Mouse (Mus musculus) spleen, postnatal 10 days (tissue): ENCODE data around the gene Tfeb.

Experiments
- DNase-seq, 2 experiments: peaks; one replicate each; pipeline ENCODE4 v3.0.0; 2021 to 2022; ENCODE audit warnings: low spot score in 2 of 2

The Tfeb gene

DNA sequence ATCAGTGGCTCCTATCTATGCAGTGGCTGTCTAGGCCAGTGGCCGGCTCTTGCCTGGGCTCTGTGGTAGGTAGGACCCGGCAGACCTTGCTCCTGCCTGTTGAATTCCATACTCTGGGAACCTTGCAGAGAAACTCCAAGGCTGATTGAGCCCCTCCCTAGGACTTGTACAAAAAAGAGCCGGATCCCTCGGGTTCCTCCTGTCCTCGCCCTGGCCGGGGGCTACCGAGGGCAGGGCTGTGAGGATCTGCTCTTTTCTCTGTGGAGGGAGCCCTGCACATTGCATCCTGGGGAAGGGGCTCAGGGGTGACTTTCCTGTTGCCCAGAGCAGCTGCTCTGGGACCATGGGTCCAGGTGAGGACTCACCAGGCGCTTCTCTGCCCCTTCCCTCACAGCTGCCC is 50.8 kb downstream of the Tfeb start:
- DNase-seq: no peak

DNA sequence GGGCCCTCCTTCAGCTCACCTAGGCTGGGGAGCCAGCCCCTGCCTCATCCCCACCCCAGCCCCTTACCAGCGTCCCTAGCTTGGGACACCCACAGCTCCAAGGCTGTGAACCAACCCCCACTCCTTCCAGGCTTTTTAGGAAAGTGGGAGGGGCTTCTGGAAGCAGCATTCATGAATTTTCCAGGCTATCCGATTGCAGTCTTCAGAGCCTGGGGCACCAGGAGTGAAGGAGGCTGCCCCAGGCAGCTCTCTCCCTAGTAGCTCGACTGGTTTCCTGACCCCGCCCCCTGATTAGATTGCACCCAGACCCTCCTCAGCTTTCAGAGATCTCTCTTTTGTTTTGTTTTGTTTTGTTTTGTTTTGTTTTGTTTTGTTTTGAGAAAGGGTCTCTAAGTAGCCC is 51.5 kb downstream of the Tfeb start:
- DNase-seq: no peak

DNA sequence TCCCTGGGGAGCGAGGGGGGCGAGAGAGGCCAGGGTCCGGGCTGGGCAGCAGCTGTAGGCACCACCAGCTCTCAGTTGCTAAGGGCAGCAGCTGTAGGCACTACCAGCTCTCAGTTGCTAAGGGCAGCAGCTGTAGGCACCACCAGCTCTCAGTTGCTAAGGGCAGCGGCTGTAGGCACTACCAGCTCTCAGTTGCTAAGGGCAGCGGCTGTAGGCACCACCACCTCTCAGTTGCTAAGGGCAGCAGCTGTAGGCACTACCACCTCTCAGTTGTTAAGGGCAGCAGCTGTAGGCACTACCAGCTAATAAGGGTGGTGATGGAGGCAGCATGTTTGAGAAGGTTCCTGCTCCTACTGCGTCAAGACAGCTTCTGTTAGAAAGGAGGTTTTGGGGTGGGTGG is 52.2 kb downstream of the Tfeb start:
- DNase-seq: no peak

DNA sequence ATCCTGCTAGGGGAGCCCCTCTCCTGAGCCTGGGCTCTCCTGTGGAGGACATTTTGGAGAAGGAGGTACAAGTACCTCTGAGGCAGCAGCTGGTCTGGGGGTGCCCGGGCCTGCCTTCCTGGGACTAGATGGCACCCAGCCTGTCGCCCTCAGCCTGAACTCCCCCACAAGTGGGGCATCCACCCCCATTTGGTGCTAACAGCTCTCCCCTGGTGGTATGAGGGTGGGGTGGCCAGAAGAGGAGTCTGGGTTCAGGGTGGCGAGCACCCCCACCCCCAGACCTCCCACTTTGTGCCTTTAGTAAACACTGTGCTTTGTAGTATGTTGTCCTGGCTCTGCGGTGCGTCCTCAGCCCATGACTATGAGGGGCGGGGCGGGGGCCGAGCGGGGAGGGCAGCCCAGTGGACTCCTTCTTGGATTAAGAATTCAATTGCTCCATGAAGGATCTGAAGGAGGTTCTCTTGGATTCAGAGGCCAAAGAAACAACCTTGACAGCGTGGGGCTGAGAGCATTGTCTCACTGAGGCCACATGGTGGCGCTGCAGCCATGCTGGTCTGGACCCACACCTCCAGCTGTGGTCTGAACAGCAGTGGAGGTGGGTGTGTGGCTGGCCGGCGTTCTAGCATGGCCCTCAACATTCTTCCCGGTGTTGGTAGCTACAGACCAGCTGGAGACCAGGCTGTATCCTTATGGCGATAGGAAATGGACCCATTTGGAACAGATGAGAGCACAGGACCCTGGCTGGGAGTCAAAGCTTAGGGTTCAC is 55.5 kb downstream of the Tfeb start:
- peak; percentile 46 to 72 for DNase-seq

DNA sequence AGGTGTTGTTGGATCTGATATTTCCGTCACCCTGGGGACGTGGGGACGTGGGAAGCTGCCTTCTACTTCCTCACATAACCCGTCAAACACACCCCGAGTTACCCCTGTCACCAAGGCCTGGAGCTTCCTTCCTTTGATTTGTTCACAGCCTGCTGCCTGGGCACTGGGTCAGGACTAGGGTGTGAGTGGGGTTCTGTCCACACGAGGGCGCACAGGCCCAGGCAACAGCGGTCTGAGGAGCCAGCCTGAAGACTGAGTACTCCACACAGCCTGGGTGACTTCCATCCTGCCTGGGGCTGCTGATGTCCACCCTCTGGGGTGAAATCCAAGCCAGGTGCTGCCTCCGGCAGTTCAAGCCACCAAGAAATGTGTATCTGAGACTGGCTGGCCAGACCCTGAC is 56.5 kb downstream of the Tfeb start:
- peak; percentile 71 to 86 for DNase-seq

DNA sequence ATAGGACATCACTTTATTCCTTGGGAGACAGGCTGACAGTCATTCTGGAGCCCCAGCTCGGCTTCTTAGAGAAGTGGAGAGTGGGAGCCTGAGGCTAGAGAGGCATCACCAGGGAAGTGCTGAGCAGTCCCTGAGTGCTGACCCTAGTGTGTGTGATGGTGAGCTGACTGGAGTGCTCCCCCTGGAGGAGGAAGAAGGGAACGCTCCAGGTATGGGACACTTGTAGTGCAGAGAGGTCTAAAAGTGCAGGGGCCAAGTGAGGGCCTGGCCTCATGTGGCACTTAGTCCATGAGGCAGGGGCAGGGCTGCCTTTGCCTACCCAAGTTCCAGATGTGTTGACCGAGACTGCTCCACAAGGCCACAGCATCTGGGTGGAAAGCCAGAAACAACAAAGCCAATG is 58.6 kb downstream of the Tfeb start:
- peak; percentile 48 to 77 for DNase-seq

DNA sequence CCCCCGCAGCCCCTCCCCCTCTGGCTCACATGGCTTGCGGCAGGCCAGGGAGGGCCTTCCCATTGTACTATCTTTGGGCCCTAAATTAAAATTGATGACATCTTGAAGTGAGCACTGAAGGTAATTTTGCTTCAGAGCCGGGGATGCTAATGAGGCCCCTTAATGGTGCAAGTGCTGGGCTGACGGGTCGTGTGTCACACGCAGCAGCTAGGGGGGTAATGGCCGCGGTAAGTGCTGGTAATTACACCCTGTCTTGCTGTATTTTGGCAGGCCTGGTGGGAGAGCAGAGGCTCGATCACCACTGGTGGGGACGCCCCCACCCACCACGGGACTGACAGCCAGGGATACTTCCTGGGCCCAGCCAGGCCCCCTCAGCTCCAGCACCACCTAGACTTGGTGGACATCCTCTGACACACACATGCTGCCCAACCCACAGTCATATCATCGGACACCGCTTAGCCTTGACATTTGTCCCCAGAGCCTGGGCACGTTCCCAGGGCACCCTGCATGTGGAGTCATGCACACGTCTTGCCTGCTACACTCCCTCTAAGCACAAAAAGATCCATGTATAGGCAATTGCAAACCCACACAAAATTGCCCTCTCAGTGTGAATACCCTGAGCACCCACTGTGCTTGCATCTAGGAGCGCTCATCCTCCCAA is 59.5 kb downstream of the Tfeb start:
- no peak for DNase-seq

DNA sequence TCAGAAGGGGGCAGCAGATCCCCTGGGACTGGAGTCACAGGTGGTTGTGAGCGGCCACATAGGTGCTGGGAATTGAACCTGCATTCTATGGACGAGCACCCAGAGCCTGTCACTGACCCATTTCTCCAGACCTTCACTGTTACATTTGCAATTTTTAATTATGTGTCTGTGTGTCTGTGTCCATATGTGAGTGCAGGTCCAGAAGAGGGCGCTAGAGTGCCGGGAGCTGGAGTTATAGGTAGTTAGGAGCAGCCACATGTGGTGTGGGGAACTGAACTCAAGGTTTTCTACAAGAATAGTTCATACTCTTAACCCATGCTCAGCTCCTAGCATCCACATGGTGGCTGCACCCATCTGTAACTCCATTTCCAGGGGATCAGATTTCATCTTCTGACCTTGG is 60.1 kb downstream of the Tfeb start:
- DNase-seq: peak in 1 of 2 experiments; percentile 56

DNA sequence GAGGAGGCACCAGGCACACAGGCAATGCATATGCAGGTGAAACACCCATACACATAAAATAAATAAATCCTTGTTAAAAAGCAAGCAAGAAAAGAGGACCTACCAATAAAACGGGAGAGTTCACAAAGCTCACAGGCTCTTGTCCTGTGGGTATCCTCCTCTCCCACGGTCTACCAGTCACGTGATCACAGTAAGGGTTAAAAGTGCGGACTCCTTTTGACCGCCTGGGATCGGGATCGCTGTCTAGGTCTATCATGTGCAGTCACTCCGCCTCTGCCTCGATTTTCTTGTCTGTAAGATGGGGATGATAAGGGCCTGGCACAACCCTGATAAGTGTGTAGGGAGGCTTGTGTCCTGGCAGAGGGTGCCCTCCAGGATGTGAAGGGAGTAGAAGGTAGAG is 60.6 kb downstream of the Tfeb start:
- no peak for DNase-seq

DNA sequence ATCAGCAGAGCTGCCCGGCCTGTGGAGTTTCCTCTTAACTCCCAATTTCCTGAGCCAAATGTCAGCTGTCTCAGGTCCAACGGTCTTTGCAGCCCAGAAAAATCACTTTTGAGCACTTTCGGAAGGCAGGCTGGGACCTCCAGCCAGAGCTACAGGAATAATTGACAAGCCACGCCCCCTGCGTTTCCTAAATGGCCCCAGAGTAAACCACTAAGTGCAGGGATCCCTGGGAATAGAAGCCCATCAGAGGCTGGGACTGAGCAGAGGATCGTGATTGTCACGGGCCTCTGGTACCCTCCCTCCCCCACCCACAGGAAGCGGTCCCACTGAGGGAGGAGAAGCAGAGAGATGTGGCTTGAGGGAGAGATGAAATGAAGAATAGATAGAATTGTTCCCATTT is 66.0 kb downstream of the Tfeb start:
- no peak for DNase-seq

DNA sequence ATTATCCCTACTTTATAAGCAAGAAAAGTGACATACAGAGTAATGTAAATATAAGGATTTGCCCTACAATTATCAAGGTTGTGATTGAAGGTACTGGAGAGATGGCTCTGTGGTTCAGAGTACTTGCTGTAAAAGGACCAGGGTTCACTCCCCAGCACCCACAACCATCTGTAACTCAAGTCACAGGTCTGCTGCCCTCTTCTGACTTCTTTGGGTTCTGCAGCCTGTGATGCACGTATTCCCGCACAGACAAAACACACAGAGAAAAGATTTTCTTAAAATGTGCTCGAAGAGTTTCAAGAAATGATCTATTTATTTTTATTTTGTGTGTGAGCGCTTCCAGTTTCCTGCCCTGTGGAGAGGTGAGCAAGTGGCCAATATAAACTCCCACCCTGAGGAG is 66.8 kb downstream of the Tfeb start:
- DNase-seq: no peak

DNA sequence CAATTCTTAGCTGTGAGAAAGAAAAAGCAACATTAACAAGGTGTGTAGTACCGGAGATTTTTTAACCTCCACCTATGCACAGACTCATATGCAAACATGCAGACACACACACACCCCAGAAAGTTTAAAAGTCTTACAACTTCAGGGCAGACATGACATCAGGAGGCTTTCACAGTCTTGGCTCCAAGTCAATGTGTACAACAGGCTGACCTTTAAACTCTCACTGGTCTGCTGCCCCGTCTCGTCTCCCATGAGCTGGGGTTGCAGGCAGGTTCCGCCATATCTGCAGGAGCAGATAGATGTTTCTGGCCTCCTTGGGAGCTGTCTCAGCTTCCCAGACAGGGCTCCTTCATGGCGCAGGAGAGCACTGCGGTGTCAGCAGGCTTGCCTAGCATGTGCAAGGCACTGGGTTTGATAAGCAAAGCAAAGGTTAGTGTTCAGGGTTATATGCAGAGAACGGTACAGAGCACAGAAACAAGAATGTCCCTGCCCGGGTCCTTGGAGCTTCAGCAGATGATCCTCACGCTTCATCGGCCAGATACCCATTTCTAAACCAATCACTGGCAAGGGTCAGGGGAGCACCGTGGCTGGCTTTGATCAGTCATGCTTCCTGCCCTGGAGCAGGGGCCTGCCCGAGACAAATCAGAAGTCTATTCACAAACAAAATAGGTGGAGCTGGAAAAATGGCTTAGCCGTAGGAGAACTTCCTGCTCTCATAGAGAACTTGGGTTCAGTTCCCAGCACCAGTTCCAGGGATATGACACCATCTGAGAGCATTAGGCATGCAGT is 68.4 kb downstream of the Tfeb start:
- DNase-seq: no peak

DNA sequence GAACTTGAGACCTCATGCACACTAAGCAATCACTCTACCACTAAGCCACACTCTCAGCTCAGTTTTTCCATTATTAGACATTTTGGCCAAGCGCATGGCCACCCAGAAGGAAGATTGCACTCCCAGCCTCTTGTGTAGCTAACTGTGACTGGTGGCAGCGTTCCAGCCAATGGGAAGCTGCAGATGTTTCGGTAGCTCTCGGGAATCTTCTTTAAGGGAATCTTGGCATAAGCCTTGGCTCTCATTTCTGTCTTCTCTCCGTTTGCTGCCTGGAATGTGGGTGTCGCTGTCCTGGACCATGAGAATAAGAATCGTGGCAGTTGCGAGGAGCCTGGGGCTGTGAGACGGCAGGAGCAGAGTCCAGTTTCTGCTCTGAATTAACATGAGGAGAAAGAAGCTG is 69.4 kb downstream of the Tfeb start:
- DNase-seq: no peak

DNA sequence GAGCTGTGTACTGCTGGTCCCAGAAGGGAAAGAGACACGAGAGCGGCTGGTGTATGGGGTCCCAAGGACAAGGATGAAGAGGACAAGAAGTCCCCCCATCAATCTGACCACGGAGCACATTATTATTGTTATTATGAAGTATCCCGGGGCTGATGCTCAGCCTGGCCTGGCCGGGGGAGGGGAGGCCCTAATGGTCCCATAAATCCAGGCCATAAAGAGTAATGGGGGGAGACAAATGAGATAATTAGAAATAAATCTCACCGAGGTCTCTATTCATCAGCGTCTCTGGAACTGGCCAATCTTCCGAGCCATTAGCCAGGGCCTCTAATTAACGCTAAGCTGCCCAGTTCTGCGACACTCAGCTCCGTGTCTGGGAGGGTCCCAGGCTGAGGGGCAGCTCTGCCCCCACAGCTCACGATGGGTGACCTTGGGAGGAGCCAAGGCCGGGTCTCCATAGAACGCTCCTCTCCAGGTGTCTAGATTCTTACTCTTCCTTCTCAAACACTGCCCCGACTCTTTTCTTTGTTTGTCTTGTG is 74.5 kb downstream of the Tfeb start:
- no peak for DNase-seq

DNA sequence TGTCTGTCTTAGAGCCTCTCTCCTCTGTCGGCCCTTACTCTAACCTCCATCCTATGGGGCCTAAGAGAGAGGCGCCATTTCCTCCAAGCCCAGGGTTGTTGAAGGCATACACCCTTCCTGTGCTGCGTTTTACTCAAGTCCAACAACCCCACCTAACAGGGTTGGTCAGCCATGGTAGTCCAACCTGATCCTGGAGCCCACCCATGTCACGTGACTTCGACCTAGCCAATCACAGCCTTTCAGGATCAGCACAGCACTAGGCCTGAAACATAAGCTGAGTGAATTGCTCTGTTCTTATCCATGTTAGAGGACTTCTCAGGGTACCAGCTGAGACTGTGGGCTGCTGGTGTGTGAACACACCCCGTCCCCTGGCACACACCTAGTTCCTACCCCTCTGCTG is 75.4 kb downstream of the Tfeb start:
- no peak for DNase-seq

DNA sequence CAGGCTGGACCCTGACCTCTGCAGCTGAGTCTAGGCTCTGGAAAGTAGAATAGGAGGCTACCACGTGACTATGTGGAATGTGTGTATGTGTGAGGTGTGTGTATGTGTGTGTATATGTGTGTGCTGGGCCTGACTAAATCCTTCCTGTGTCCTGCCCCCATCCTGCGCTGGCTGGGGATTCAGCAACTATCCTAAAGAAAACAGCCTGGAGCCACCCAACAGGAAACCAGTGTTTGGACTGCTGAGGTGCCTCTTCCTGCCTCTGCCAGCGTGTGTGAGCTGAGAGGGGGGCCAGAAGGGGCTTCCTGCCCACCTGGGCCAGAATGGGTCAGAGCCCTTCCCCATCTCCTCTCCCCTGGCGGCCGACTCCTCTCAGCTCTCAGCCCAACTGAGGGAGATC is 76.8 kb downstream of the Tfeb start:
- no peak for DNase-seq

DNA sequence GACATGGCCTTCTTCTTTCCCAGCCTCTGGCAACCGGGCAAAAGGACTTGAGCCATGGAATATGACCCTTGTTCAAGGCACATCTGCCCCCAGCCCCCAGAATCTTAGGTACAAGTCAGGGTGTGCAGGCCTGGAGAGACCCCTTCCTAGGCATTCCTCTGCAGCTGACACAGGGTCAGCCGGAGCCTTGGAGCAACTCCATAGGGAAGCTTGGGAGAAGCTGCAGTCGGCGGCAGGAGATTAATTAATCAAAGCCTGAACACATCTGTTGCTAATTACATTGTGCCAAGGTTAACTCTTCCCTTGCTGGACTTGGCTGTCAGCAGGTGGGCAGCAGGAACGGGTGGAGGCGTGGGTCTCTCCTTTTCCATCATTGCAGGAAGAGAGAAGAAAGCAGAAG is 77.7 kb downstream of the Tfeb start:
- no peak for DNase-seq

DNA sequence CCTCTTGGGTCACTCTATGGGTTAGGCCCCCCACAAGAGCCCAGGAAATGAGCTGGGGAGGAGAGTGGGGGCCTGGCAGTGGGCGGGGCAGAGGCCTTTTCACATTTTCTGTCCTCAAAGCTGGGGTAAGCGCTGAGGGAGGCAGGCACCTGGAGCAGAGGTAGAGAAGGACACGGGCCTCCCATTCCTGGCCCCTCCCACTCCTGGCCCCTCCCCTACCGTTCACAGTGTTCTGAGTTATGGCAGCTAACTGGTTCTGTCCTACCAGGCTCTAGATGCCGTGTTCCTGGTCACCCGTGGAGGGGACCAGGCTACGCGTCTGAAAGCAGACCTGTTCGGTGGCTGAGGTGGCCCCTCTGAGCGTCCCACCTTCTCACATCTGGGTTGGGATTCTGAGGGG is 78.6 kb downstream of the Tfeb start:
- DNase-seq: no peak

DNA sequence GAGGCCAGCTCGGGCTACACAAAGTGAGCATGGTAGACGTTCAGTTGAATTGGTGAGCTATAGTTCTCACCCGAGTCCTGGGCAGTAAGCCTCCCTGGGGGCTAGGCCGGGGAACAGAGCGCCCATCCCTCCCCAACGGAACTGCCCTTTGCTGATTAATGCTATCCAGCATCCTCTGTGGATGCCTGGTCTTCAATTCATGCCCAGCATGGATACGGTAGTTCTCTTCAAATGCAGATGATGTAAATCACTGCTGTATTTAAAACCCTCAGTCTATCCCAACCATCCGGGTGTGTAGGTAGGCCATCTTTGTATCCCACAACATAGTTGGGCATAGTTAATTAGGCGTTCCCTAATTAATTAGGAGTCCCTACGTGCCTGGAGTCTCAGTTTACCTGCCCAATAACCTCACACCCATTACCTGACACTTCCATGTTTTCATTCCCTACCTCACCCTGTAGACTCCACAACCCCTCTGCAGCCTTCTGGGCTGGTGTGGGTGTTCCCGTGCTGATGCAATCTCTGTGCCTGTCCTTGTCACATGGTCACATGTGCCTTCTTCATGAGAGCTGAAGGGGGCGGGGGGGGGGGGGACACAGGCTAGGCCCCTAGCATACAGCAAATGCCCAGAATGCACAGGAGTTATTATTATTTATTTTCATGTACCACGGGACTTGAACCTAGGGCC is 81.4 kb downstream of the Tfeb start:
- no peak for DNase-seq

DNA sequence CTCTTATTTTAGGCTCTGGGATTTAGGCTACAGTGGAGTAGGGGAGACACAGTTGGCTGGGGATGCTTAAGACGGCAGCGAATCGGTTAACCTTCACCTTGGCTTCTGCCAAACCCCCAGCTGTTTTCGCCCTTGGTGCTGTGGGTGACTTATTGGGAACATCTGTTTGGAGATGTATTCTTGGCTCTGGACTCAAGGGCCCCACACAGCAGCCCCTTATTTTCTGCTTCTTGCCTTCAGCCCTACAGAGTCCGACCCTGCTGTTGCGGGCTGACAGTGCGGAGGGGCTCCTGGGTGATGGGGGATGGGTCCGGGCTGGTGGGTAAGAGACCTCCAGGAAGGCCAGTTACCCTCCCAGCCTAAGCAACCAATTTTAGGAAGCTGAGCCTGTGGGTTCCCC is 84.5 kb downstream of the Tfeb start:
- DNase-seq: no peak

DNA sequence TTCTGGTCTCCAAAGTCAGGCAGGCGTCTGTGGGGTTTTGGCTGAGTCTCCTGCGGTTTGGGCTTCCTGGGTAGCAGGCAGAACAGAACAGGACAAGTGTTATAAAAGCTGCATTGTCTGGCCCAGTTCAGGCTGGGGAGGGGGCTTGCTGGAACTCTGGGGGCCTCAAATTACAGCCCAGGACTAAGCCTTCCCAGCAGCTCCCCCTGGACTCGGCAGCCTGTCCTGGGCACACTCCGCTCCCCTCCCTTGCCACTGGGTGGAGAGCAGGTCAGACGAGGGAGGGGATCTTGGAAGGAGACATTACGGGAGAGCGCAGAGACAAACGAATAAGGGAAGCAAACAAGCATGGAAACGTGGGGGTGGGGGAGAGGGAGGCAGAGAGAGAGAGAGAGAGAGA is 94.3 kb downstream of the Tfeb start:
- no peak for DNase-seq

DNA sequence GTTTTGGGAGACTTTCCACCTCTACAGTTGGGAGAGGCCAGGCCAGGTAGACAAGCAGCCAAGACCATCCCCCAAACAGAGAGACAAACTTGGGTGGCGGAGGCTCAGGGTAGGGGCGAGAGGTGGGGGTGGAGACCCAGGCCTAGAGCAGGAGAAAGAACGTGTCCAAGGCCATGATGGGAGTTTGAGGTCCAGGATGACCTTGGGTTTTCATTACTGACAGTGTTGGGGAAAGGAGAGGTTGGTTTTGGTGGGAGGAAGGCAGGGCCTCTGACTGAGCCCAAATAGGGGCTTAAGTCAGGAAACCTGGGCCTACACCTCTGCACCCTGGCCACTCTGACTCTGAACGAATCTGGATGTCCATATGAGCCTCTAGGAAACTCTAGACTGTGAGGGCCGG is 94.9 kb downstream of the Tfeb start:
- no peak for DNase-seq
